ENCODE assay signal across 8 mouse cellular contexts in the genomic region with DNA sequence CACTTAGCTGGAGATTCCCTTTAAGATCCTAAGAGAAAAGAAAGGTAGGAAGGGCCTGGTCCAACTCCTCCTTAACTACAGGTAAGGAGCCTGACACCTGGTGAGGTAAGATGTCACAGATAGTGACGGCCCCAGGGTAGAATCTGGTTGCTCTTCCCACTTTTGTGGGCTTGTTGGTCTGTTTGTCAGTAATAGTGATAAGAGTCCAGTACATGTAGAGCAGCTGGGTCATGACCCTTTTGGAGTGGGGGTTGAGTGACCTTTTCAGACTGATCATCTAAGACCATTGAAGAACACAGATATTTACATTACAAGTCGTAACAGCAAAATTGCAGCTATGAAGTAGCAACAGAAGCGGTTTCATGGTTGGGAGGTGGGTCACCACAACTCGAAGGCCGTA. TPM values are rescaled to one million over a fixed set of nuclear protein-coding genes. Genes with fewer than 3 reads are reported as not detected.
A peak's percentile ranks its signal among the peaks of the same experiment; 100 is the strongest.
DNase-seq lines count a peak whose midpoint lies in the region; ATAC-seq lines count a peak whose summit lies in the region.

No protein-coding gene starts in this region.

- peak; percentile 18 for DNase-seq in cerebellum, adult 9-10 months
- no peak for DNase-seq in cerebellum, adult 8-10 months
- DNase-seq in neural tube, embryonic 11.5 days (ENCODE audit: low spot score), result no peak
- no peak for DNase-seq in neural tube, embryonic 10.5 days (ENCODE audit: extremely low spot score, low spot score)
- DNase-seq in liver, embryonic 13.5 days, result no peak
- no peak for DNase-seq in right cerebral cortex, postnatal 14 days
- DNase-seq in layer of hippocampus, postnatal 25 days (ENCODE audit: extremely low spot score in 1 of 2, low spot score in 1 of 2), result no peak
- no peak for DNase-seq in cerebellum, postnatal 14 days

- ATAC-seq in neural tube, embryonic 11.5 days (ENCODE audit: insufficient read depth, low FRiP score, low TSS enrichment), result no peak
- ATAC-seq in liver, embryonic 13.5 days (ENCODE audit: low read depth), result no peak

- H3K27me3 ChIP-seq in neural tube, embryonic 11.5 days (ENCODE audit: control insufficient read depth, insufficient read depth, low read length), result no peaks in the 10 kb centered on the region
- H3K27me3 ChIP-seq in liver, embryonic 13.5 days, result no peaks in the 10 kb centered on the region

- 92% methylated on average over 5 of the region's 5 CpGs for WGBS in neural tube, embryonic 11.5 days
- WGBS in liver, embryonic 13.5 days (ENCODE audit: insufficient replicate concordance), result 69% methylated on average over 5 of the region's 5 CpGs

- peaks cover 6% of the 10 kb centered on the region; the same call in 1 of the 2 replicates for H3K4me1 ChIP-seq in neural tube, embryonic 11.5 days (ENCODE audit: control insufficient read depth, insufficient read depth, low read length)
- peaks cover 25% of the 10 kb centered on the region for H3K4me1 ChIP-seq in liver, embryonic 13.5 days (replicated peaks)

- no peaks in the 10 kb centered on the region for H3K9me3 ChIP-seq in neural tube, embryonic 11.5 days (ENCODE audit: control insufficient read depth, low read length)
- H3K9me3 ChIP-seq in liver, embryonic 13.5 days (replicated peaks), result no peaks in the 10 kb centered on the region

- no peak overlapping the region for H3K27ac ChIP-seq in neural tube, embryonic 11.5 days (ENCODE audit: low read depth, low read length)
- H3K27ac ChIP-seq in liver, embryonic 13.5 days, result no peak overlapping the region

- no peak overlapping the region; the same call in 1 of the 2 replicates for H3K4me2 ChIP-seq in neural tube, embryonic 11.5 days (ENCODE audit: low read depth)
- H3K4me2 ChIP-seq in liver, embryonic 13.5 days, result peak overlapping the region; percentile 78

- no peak overlapping the region; the same call in 1 of the 2 replicates for H3K9ac ChIP-seq in neural tube, embryonic 11.5 days (ENCODE audit: low read length)
- peak overlapping the region; percentile 93 for H3K9ac ChIP-seq in liver, embryonic 13.5 days

- peak overlapping the region; percentile 83; the same call in 1 of the 2 replicates for H3K4me3 ChIP-seq in neural tube, embryonic 11.5 days (ENCODE audit: low read depth, low read length)
- peak overlapping the region; percentile 91 for H3K4me3 ChIP-seq in liver, embryonic 13.5 days (replicated peaks)

- no peaks in the 10 kb centered on the region for H3K36me3 ChIP-seq in neural tube, embryonic 11.5 days (ENCODE audit: control insufficient read depth, insufficient read depth, low read length)
- peaks cover 20% of the 10 kb centered on the region for H3K36me3 ChIP-seq in liver, embryonic 13.5 days

RNA-seq across cellular contexts. Expression of gene Nfrkb, which starts 1.2 kb away (rescaled TPM):
- polyA plus RNA-seq in neural tube, embryonic 11.5 days (2014; fragmentation: Nextera tagmentation; extraction: Ambion mirVana), result 22.1 and 22.8 TPM in 2 replicates
- 5.8 and 6.7 TPM in 2 replicates for polyA plus RNA-seq in liver, embryonic 13.5 days (2015; fragmentation: Nextera tagmentation; extraction: Ambion mirVana)
- 10 to 100 TPM; 26.2 to 34.3 TPM for total RNA-seq in layer of hippocampus, postnatal 25 days (2021)
